Mouse (Mus musculus) hindbrain, embryonic 11.5 days (tissue): ENCODE results near the gene Prkar1b. TPM values are rescaled to one million over a fixed set of nuclear protein-coding genes. Genes with fewer than 3 reads are reported as not detected.
A peak's percentile ranks its signal among the peaks of the same experiment; 100 is the strongest.

Experiments
- ATAC-seq: fragments of 200-750 bp; cut with Nextera tagmentation; 2 replicates; pipeline ENCODE4 v1.8.0; 2017; ENCODE audit warnings: mild to moderate bottlenecking, moderate TSS enrichment, moderate library complexity; ENCODE audit not compliant: low FRiP score
- DNase-seq: peaks from one replicate; pipeline ENCODE4 v3.0.0-alpha.2; 2015; ENCODE audit warnings: low spot score
- H3K27ac ChIP-seq: fragments of 300-500 bp; sonication (generic); 2 replicates; pipeline ENCODE4 v1.5.1; 2014; ENCODE audit warnings: mild to moderate bottlenecking, low read depth, low read length
- H3K27me3 ChIP-seq: fragments of 300-500 bp; sonication (generic); 2 replicates; pipeline ENCODE4 v1.6.1; 2014; ENCODE audit warnings: mild to moderate bottlenecking, low read length, moderate library complexity, mixed read lengths; ENCODE audit not compliant: control insufficient read depth, insufficient read depth
- H3K36me3 ChIP-seq: fragments of 300-500 bp; sonication (generic); 2 replicates; pipeline ENCODE4 v1.6.1; 2014; ENCODE audit warnings: mild to moderate bottlenecking, low read length, moderate library complexity, mixed read lengths; ENCODE audit not compliant: control insufficient read depth, insufficient read depth
- H3K4me1 ChIP-seq: fragments of 300-500 bp; sonication (generic); replicated peaks from 2 replicates; pipeline ENCODE4 v1.6.1; 2014; ENCODE audit warnings: low read length, mixed read lengths; ENCODE audit not compliant: control insufficient read depth, insufficient read depth
- H3K4me2 ChIP-seq: fragments of 300-500 bp; sonication (generic); replicated peaks from 2 replicates; pipeline ENCODE4 v1.6.1; 2014; ENCODE audit warnings: mild to moderate bottlenecking, low read depth, low read length
- H3K4me3 ChIP-seq: fragments of 300-500 bp; sonication (generic); 2 replicates; pipeline ENCODE4 v1.5.1; 2014; ENCODE audit warnings: low read depth, low read length
- H3K9ac ChIP-seq: fragments of 300-500 bp; sonication (generic); 2 replicates; pipeline ENCODE4 v1.6.1; 2014; ENCODE audit warnings: low read depth, low read length
- H3K9me3 ChIP-seq: fragments of 300-500 bp; sonication (generic); 2 replicates; pipeline ENCODE4 v1.6.1; 2016; ENCODE audit warnings: low read length; ENCODE audit not compliant: control insufficient read depth
- WGBS: fragments of 180-500 bp; shearing (Covaris S2); extraction: QIAGEN DNeasy Blood & Tissue Kit; methylation state at CpG from one replicate; pipeline ENCODE4 v1.1.7; 2014; 5-methylcytosine and 5-hydroxymethylcytosine counted together
- polyA plus RNA-seq: library from polyadenylated mRNA; unstranded; fragments of >200 nt; fragmentation: Nextera tagmentation; extraction: Ambion mirVana; gene quantifications from 2 replicates; pipeline ENCODE4 v1.2.1, GENCODE M21; 2014

Prkar1b gene
- polyA plus RNA-seq, 1 experiment from 2014 or later = 19.9 TPM

GRCm38 (mm10) chr5:139150603-139151031 is 816 bp upstream of the Prkar1b start:
- ATAC-seq (no peak), DNase-seq (no peak)
- Histone ChIP-seq H3K9ac (peak overlapping the region; percentile 75), H3K4me3 (peak overlapping the region; percentile 89), H3K4me1 (peaks cover 3% of the 10 kb centered on the region; the same call in 1 of the 2 replicates), H3K27me3 (no peaks in the 10 kb centered on the region), H3K4me2 (peak overlapping the region; percentile 96), H3K9me3 (no peaks in the 10 kb centered on the region), H3K27ac (no peak overlapping the region), H3K36me3 (peaks cover 3% of the 10 kb centered on the region; the same call in 1 of the 2 replicates)
- WGBS = under 1% methylated on average over 39 of the region's 45 CpGs

- ATAC-seq (peak; percentile 68), DNase-seq (no peak)
- H3K9ac ChIP-seq = no peak overlapping the region; the same call in 1 of the 2 replicates
- H3K4me2 ChIP-seq = peak overlapping the region; percentile 41
- no peak overlapping the region; the same call in 1 of the 2 replicates for H3K27ac ChIP-seq
- H3K9me3 ChIP-seq = no peaks in the 10 kb centered on the region
- peaks cover 3% of the 10 kb centered on the region; the same call in 1 of the 2 replicates for H3K36me3 ChIP-seq
- H3K27me3 ChIP-seq = no peaks in the 10 kb centered on the region
- 27% methylated on average over 11 of the region's 11 CpGs for whole genome bisulfite sequencing
- peak overlapping the region; percentile 89 for H3K4me3 ChIP-seq
- peaks cover 3% of the 10 kb centered on the region; the same call in 1 of the 2 replicates for H3K4me1 ChIP-seq
Measured at GRCm38 (mm10) chr5:139149006-139149672, 662 bp downstream of the Prkar1b start.

GRCm38 (mm10) chr5:139147178-139148078 is 2.4 kb downstream of the Prkar1b start:
- 92% methylated on average over 14 of the region's 14 CpGs for WGBS
- Histone ChIP-seq H3K4me3 (no peak overlapping the region), H3K9me3 (no peaks in the 10 kb centered on the region), H3K4me2 (no peak overlapping the region), H3K36me3 (no peaks in the 10 kb centered on the region), H3K27me3 (no peaks in the 10 kb centered on the region), H3K27ac (no peak overlapping the region), H3K4me1 (peaks cover 3% of the 10 kb centered on the region; the same call in 1 of the 2 replicates), H3K9ac (no peak overlapping the region)
- ATAC-seq (no peak), DNase-seq (no peak)

GRCm38 (mm10) chr5:139146476-139147075 is 3.2 kb downstream of the Prkar1b start:
- Histone ChIP-seq H3K27ac (no peak overlapping the region), H3K36me3 (no peaks in the 10 kb centered on the region), H3K9ac (no peak overlapping the region), H3K9me3 (no peaks in the 10 kb centered on the region), H3K4me3 (no peak overlapping the region), H3K4me1 (peaks cover 3% of the 10 kb centered on the region; the same call in 1 of the 2 replicates), H3K4me2 (no peak overlapping the region), H3K27me3 (no peaks in the 10 kb centered on the region)
- WGBS = 92% methylated on average over 11 of the region's 11 CpGs
- ATAC-seq (no peak), DNase-seq (no peak)

GRCm38 (mm10) chr5:139145726-139146125 is 4.1 kb downstream of the Prkar1b start:
- H3K27ac ChIP-seq = no peak overlapping the region
- WGBS = 89% methylated on average over 4 of the region's 4 CpGs
- no peak overlapping the region for H3K4me2 ChIP-seq
- H3K9me3 ChIP-seq = no peaks in the 10 kb centered on the region
- H3K36me3 ChIP-seq = no peaks in the 10 kb centered on the region
- no peaks in the 10 kb centered on the region for H3K27me3 ChIP-seq
- no peak overlapping the region for H3K9ac ChIP-seq
- no peaks in the 10 kb centered on the region for H3K4me1 ChIP-seq
- no peak for DNase-seq
- no peak overlapping the region for H3K4me3 ChIP-seq
- no peak for ATAC-seq

GRCm38 (mm10) chr5:139143890-139144289 is 5.9 kb downstream of the Prkar1b start:
- no peaks in the 10 kb centered on the region for H3K4me1 ChIP-seq
- no peaks in the 10 kb centered on the region for H3K36me3 ChIP-seq
- no peak overlapping the region for H3K4me3 ChIP-seq
- no peak overlapping the region for H3K4me2 ChIP-seq
- no peaks in the 10 kb centered on the region for H3K9me3 ChIP-seq
- ATAC-seq = no peak
- no peak overlapping the region for H3K9ac ChIP-seq
- 83% methylated on average over 3 of the region's 3 CpGs for WGBS
- no peak overlapping the region for H3K27ac ChIP-seq
- H3K27me3 ChIP-seq = no peaks in the 10 kb centered on the region
- DNase-seq = no peak

- no peaks in the 10 kb centered on the region for H3K36me3 ChIP-seq
- ATAC-seq (no peak), DNase-seq (no peak)
- H3K27me3 ChIP-seq = no peaks in the 10 kb centered on the region
- H3K27ac ChIP-seq = no peak overlapping the region
- WGBS = 87% methylated on average over 5 of the region's 5 CpGs
- no peaks in the 10 kb centered on the region for H3K4me1 ChIP-seq
- H3K4me3 ChIP-seq = no peak overlapping the region
- no peaks in the 10 kb centered on the region for H3K9me3 ChIP-seq
- H3K4me2 ChIP-seq = no peak overlapping the region
- H3K9ac ChIP-seq = no peak overlapping the region
Measured at GRCm38 (mm10) chr5:139141326-139141725, 8.5 kb downstream of the Prkar1b start.

GRCm38 (mm10) chr5:139140589-139140988 is 9.2 kb downstream of the Prkar1b start:
- Histone ChIP-seq H3K4me2 (no peak overlapping the region), H3K27ac (no peak overlapping the region), H3K27me3 (no peaks in the 10 kb centered on the region), H3K4me3 (no peak overlapping the region), H3K9ac (no peak overlapping the region), H3K36me3 (no peaks in the 10 kb centered on the region), H3K9me3 (no peaks in the 10 kb centered on the region), H3K4me1 (no peaks in the 10 kb centered on the region)
- ATAC-seq (no peak), DNase-seq (no peak)
- 88% methylated on average over 9 of the region's 9 CpGs for WGBS
